Mouse (Mus musculus): Measurements from ENCODE around the gene Ryr1. TPM values are rescaled to one million over a fixed set of nuclear protein-coding genes. Genes with fewer than 3 reads are reported as not detected.
A peak's percentile ranks its signal among the peaks of the same experiment; 100 is the strongest.

The Ryr1 gene
- polyA plus RNA-seq, 1 experiment, result 1.1 TPM

GRCm38 (mm10) chr7:29044302-29044701 is 80.7 kb downstream of the Ryr1 start:
- Histone ChIP-seq H3K36me3 (ENCODE audit: control insufficient read depth, insufficient read depth, low read length) (no peaks in the 10 kb centered on the region), H3K27me3 (ENCODE audit: control insufficient read depth, insufficient read depth, low read length) (no peaks in the 10 kb centered on the region), H3K4me3 (ENCODE audit: control insufficient read depth, low read depth, low read length) (no peak overlapping the region), H3K4me1 (ENCODE audit: control insufficient read depth, insufficient read depth, low read length) (peaks cover 15% of the 10 kb centered on the region), H3K27ac (ENCODE audit: control insufficient read depth, insufficient read depth, low read depth, low read length) (no peak overlapping the region)
- no peak for TF ChIP-seq CTCF (IDR thresholded peaks at IDR 0.05; ENCODE audit: control insufficient read depth, insufficient read depth, insufficient replicate concordance, low read depth, low read length)
- TF ChIP-seq POLR2A (IDR thresholded peaks at IDR 0.05; ENCODE audit: control insufficient read depth, low read depth, low read length), result no peak

- no peak overlapping the region for H3K27ac ChIP-seq (ENCODE audit: control insufficient read depth, insufficient read depth, low read depth, low read length)
- H3K4me1 ChIP-seq (ENCODE audit: control insufficient read depth, insufficient read depth, low read length), result peaks cover 15% of the 10 kb centered on the region
- H3K36me3 ChIP-seq (ENCODE audit: control insufficient read depth, insufficient read depth, low read length), result no peaks in the 10 kb centered on the region
- H3K4me3 ChIP-seq (ENCODE audit: control insufficient read depth, low read depth, low read length), result no peak overlapping the region
- H3K27me3 ChIP-seq (ENCODE audit: control insufficient read depth, insufficient read depth, low read length), result no peaks in the 10 kb centered on the region
- TF ChIP-seq POLR2A (IDR thresholded peaks at IDR 0.05; ENCODE audit: control insufficient read depth, low read depth, low read length) (no peak), CTCF (IDR thresholded peaks at IDR 0.05; ENCODE audit: control insufficient read depth, insufficient read depth, insufficient replicate concordance, low read depth, low read length) (no peak)
These were observed 81.3 kb downstream of the Ryr1 start for GRCm38 (mm10) chr7:29043674-29044057.

GRCm38 (mm10) chr7:29043016-29043673 is 81.8 kb downstream of the Ryr1 start:
- peaks cover 15% of the 10 kb centered on the region for H3K4me1 ChIP-seq (ENCODE audit: control insufficient read depth, insufficient read depth, low read length)
- TF ChIP-seq POLR2A (IDR thresholded peaks at IDR 0.05; ENCODE audit: control insufficient read depth, low read depth, low read length) (no peak), CTCF (IDR thresholded peaks at IDR 0.05; ENCODE audit: control insufficient read depth, insufficient read depth, insufficient replicate concordance, low read depth, low read length) (no peak)
- no peak overlapping the region for H3K27ac ChIP-seq (ENCODE audit: control insufficient read depth, insufficient read depth, low read depth, low read length)

GRCm38 (mm10) chr7:29041194-29041593 is 83.8 kb downstream of the Ryr1 start:
- Histone ChIP-seq H3K4me3 (ENCODE audit: control insufficient read depth, low read depth, low read length) (no peak overlapping the region), H3K36me3 (ENCODE audit: control insufficient read depth, insufficient read depth, low read length) (no peaks in the 10 kb centered on the region), H3K27me3 (ENCODE audit: control insufficient read depth, insufficient read depth, low read length) (no peaks in the 10 kb centered on the region), H3K4me1 (ENCODE audit: control insufficient read depth, insufficient read depth, low read length) (peaks cover 15% of the 10 kb centered on the region), H3K27ac (ENCODE audit: control insufficient read depth, insufficient read depth, low read depth, low read length) (no peak overlapping the region)
- no peak for TF ChIP-seq POLR2A (IDR thresholded peaks at IDR 0.05; ENCODE audit: control insufficient read depth, low read depth, low read length)
- TF ChIP-seq CTCF (IDR thresholded peaks at IDR 0.05; ENCODE audit: control insufficient read depth, insufficient read depth, insufficient replicate concordance, low read depth, low read length), result peak; percentile 72; the same call in 1 of the 2 replicates

More at GRCm38 (mm10) chr7:29043016-29043673, 81.8 kb downstream of the Ryr1 start:
- Histone ChIP-seq H3K36me3 (ENCODE audit: control insufficient read depth, insufficient read depth, low read length) (no peaks in the 10 kb centered on the region), H3K4me3 (ENCODE audit: control insufficient read depth, low read depth, low read length) (no peak overlapping the region), H3K27me3 (ENCODE audit: control insufficient read depth, insufficient read depth, low read length) (no peaks in the 10 kb centered on the region)

GRCm38 (mm10) chr7:29039985-29040661 is 84.9 kb downstream of the Ryr1 start:
- peaks cover 13% of the 10 kb centered on the region for H3K4me1 ChIP-seq (ENCODE audit: control insufficient read depth, insufficient read depth, low read length)
- H3K27me3 ChIP-seq (ENCODE audit: control insufficient read depth, insufficient read depth, low read length), result no peaks in the 10 kb centered on the region
- H3K36me3 ChIP-seq (ENCODE audit: control insufficient read depth, insufficient read depth, low read length), result no peaks in the 10 kb centered on the region
- peak overlapping the region; percentile 35 for H3K4me3 ChIP-seq (ENCODE audit: control insufficient read depth, low read depth, low read length)
- no peak overlapping the region for H3K27ac ChIP-seq (ENCODE audit: control insufficient read depth, insufficient read depth, low read depth, low read length)
- TF ChIP-seq POLR2A (IDR thresholded peaks at IDR 0.05; ENCODE audit: control insufficient read depth, low read depth, low read length) (no peak), CTCF (IDR thresholded peaks at IDR 0.05; ENCODE audit: control insufficient read depth, insufficient read depth, insufficient replicate concordance, low read depth, low read length) (no peak)

- H3K36me3 ChIP-seq (ENCODE audit: control insufficient read depth, insufficient read depth, low read length), result no peaks in the 10 kb centered on the region
- TF ChIP-seq CTCF (IDR thresholded peaks at IDR 0.05; ENCODE audit: control insufficient read depth, insufficient read depth, insufficient replicate concordance, low read depth, low read length), result peak; percentile 61; the same call in 1 of the 2 replicates
- TF ChIP-seq POLR2A (IDR thresholded peaks at IDR 0.05; ENCODE audit: control insufficient read depth, low read depth, low read length), result no peak
- H3K27me3 ChIP-seq (ENCODE audit: control insufficient read depth, insufficient read depth, low read length), result no peaks in the 10 kb centered on the region
- H3K4me3 ChIP-seq (ENCODE audit: control insufficient read depth, low read depth, low read length), result peak overlapping the region; percentile 21
- peaks cover 13% of the 10 kb centered on the region for H3K4me1 ChIP-seq (ENCODE audit: control insufficient read depth, insufficient read depth, low read length)
- H3K27ac ChIP-seq (ENCODE audit: control insufficient read depth, insufficient read depth, low read depth, low read length), result no peak overlapping the region
These were observed 85.4 kb downstream of the Ryr1 start for GRCm38 (mm10) chr7:29039604-29039984.

GRCm38 (mm10) chr7:29037261-29037660 is 87.7 kb downstream of the Ryr1 start:
- Histone ChIP-seq H3K4me1 (ENCODE audit: control insufficient read depth, insufficient read depth, low read length) (peaks cover 10% of the 10 kb centered on the region), H3K4me3 (ENCODE audit: control insufficient read depth, low read depth, low read length) (no peak overlapping the region), H3K36me3 (ENCODE audit: control insufficient read depth, insufficient read depth, low read length) (no peaks in the 10 kb centered on the region), H3K27me3 (ENCODE audit: control insufficient read depth, insufficient read depth, low read length) (no peaks in the 10 kb centered on the region), H3K27ac (ENCODE audit: control insufficient read depth, insufficient read depth, low read depth, low read length) (no peak overlapping the region)
- TF ChIP-seq POLR2A (IDR thresholded peaks at IDR 0.05; ENCODE audit: control insufficient read depth, low read depth, low read length) (no peak), CTCF (IDR thresholded peaks at IDR 0.05; ENCODE audit: control insufficient read depth, insufficient read depth, insufficient replicate concordance, low read depth, low read length) (0 out of 2 replicates have a peak, but pooled peaks have one; percentile 9)
